19 mouse cellular contexts compared by ENCODE assay signal in genomic region chr6:16165012-16165411, GRCm38 (mm10).
"Had no signal": no experiment of that assay in that cellular context is flagged by ENCODE, and none has a peak within 500 bp of the region (broad histone marks: within the 10 kb centered on the region; RNA-seq: fewer than 3 reads in every experiment).

No protein-coding gene starts in this region.

- H3K27me3 ChIP-seq: midbrain, embryonic 12.5 days; neural tube, embryonic 13.5 days; neural tube, embryonic 15.5 days; stomach, embryonic 15.5 days had no signal

- ATAC-seq: midbrain, embryonic 16.5 days had no signal

- DNase-seq: lung, adult 18-20 months; lung, embryonic 14.5 days; lung, postnatal 10 days; lung, postnatal 4 days; midbrain, embryonic 14.5 days; retina, postnatal 1 day; right cerebral cortex, adult 18-20 months; right cerebral cortex, postnatal 25 days; thymus, adult 18-20 months; thymus, postnatal 14 days; thymus, postnatal 36 days had no signal

- H3K36me3 ChIP-seq: midbrain, embryonic 10.5 days; midbrain, embryonic 12.5 days; neural tube, embryonic 13.5 days; neural tube, embryonic 15.5 days; stomach, embryonic 15.5 days had no signal

- H3K4me1 ChIP-seq: midbrain, embryonic 10.5 days; midbrain, embryonic 12.5 days; neural tube, embryonic 13.5 days; neural tube, embryonic 15.5 days; stomach, embryonic 15.5 days had no signal

- H3K9ac ChIP-seq: lung, embryonic 14.5 days; midbrain, embryonic 12.5 days; neural tube, embryonic 13.5 days; neural tube, embryonic 15.5 days; stomach, embryonic 15.5 days had no signal

- H3K9me3 ChIP-seq: midbrain, embryonic 10.5 days; midbrain, embryonic 12.5 days; neural tube, embryonic 13.5 days; neural tube, embryonic 15.5 days; stomach, embryonic 15.5 days had no signal

- H3K4me2 ChIP-seq: lung, embryonic 14.5 days; midbrain, embryonic 12.5 days; neural tube, embryonic 13.5 days; neural tube, embryonic 15.5 days; stomach, embryonic 15.5 days had no signal

- H3K4me3 ChIP-seq: midbrain, embryonic 10.5 days; midbrain, embryonic 12.5 days; myocyte; neural tube, embryonic 13.5 days; neural tube, embryonic 15.5 days; stomach, embryonic 15.5 days had no signal

- H3K27ac ChIP-seq: midbrain, embryonic 10.5 days; midbrain, embryonic 12.5 days; neural tube, embryonic 13.5 days; neural tube, embryonic 15.5 days; stomach, embryonic 15.5 days; stomach, postnatal 0 days had no signal
